Comparison of ENCODE assay signal across 26 mouse cellular contexts in genomic region chr7:37208305-37208704, GRCm38 (mm10).
"Had no signal": no experiment of that assay in that cellular context is flagged by ENCODE, and none has a peak within 500 bp of the region (broad histone marks: within the 10 kb centered on the region; RNA-seq: fewer than 3 reads in every experiment).

No protein-coding gene starts in this region.

- H3K36me3 ChIP-seq: heart, embryonic 13.5 days; heart, embryonic 15.5 days; hindbrain, embryonic 13.5 days; hindbrain, embryonic 15.5 days; kidney, embryonic 15.5 days; limb, embryonic 10.5 days; limb, embryonic 12.5 days; liver, embryonic 13.5 days; liver, embryonic 15.5 days had no signal

- H3K9ac ChIP-seq: heart, embryonic 13.5 days; heart, embryonic 15.5 days; hindbrain, embryonic 13.5 days; hindbrain, embryonic 15.5 days; kidney, embryonic 15.5 days; limb, embryonic 12.5 days; liver, embryonic 13.5 days; liver, embryonic 15.5 days had no signal

- H3K4me2 ChIP-seq: heart, embryonic 11.5 days; heart, embryonic 13.5 days; heart, embryonic 15.5 days; hindbrain, embryonic 13.5 days; hindbrain, embryonic 15.5 days; kidney, embryonic 15.5 days; limb, embryonic 12.5 days; liver, embryonic 11.5 days; liver, embryonic 13.5 days; liver, embryonic 15.5 days had no signal

- H3K27me3 ChIP-seq: heart, embryonic 13.5 days; heart, embryonic 15.5 days; hindbrain, embryonic 15.5 days; limb, embryonic 12.5 days; liver, embryonic 13.5 days; liver, embryonic 15.5 days had no signal

- H3K9me3 ChIP-seq: heart, embryonic 13.5 days; heart, embryonic 15.5 days; hindbrain, embryonic 13.5 days; hindbrain, embryonic 15.5 days; kidney, embryonic 15.5 days; limb, embryonic 10.5 days; limb, embryonic 12.5 days; liver, embryonic 13.5 days; liver, embryonic 15.5 days had no signal

- DNase-seq: gastrocnemius, postnatal 14 days; gastrocnemius, postnatal 36 days; heart, adult 11 months; heart, adult 2 months; heart, postnatal 14 days; heart, postnatal 36 days; kidney, adult 11 months; kidney, adult 2 months; kidney, adult 9 months; kidney, postnatal 10 days; kidney, postnatal 25 days; kidney, postnatal 4 days; liver, embryonic 13.5 days had no signal

- H3K27ac ChIP-seq: heart, adult 2 months; heart, embryonic 13.5 days; heart, embryonic 15.5 days; hindbrain, embryonic 13.5 days; hindbrain, embryonic 15.5 days; hindbrain, postnatal 0 days; kidney, embryonic 15.5 days; layer of hippocampus, adult 2 months; left cerebral cortex, adult 2 months; limb, embryonic 10.5 days; limb, embryonic 12.5 days; liver, embryonic 13.5 days; liver, embryonic 15.5 days had no signal

- ATAC-seq: hindbrain, postnatal 0 days had no signal

- H3K4me1 ChIP-seq: heart, embryonic 13.5 days; heart, embryonic 15.5 days; liver, embryonic 13.5 days; liver, embryonic 15.5 days had no signal

- H3K4me3 ChIP-seq: heart, adult 2 months; heart, embryonic 13.5 days; heart, embryonic 15.5 days; hindbrain, embryonic 13.5 days; hindbrain, embryonic 15.5 days; kidney, embryonic 15.5 days; layer of hippocampus, adult 2 months; left cerebral cortex, adult 2 months; limb, embryonic 10.5 days; limb, embryonic 12.5 days; liver, embryonic 13.5 days; liver, embryonic 15.5 days had no signal
